Mouse (Mus musculus) midbrain, embryonic 10.5 days (tissue): ENCODE data around the gene Svep1. TPM values are rescaled to one million over a fixed set of nuclear protein-coding genes. Genes with fewer than 3 reads are reported as not detected.

Experiments
- DNase-seq: peaks from one replicate; pipeline ENCODE4 v3.0.0-alpha.2; 2017; ENCODE audit warnings: low spot score
- H3K27ac ChIP-seq: fragments of 300-500 bp; sonication (generic); replicated peaks from 2 replicates; pipeline ENCODE4 v1.5.1; 2016; ENCODE audit warnings: mild to moderate bottlenecking
- H3K27me3 ChIP-seq: fragments of 300-500 bp; sonication (generic); 2 replicates; pipeline ENCODE4 v1.6.1; 2016; ENCODE audit warnings: low read depth, mild to moderate bottlenecking; ENCODE audit not compliant: poor library complexity, severe bottlenecking
- H3K36me3 ChIP-seq: fragments of 300-500 bp; sonication (generic); 2 replicates; pipeline ENCODE4 v1.6.1; 2016; ENCODE audit warnings: mild to moderate bottlenecking, moderate library complexity
- H3K4me1 ChIP-seq: fragments of 300-500 bp; sonication (generic); 2 replicates; pipeline ENCODE4 v1.6.1; 2016
- H3K4me3 ChIP-seq: fragments of 300-500 bp; sonication (generic); 2 replicates; pipeline ENCODE4 v1.5.1; 2016; ENCODE audit warnings: mild to moderate bottlenecking, moderate library complexity
- H3K9me3 ChIP-seq: fragments of 300-500 bp; sonication (generic); replicated peaks from 2 replicates; pipeline ENCODE4 v1.6.1; 2016; ENCODE audit warnings: mild to moderate bottlenecking
- WGBS: fragments of 180-500 bp; shearing (Covaris S2); methylation state at CpG from one replicate; pipeline ENCODE4 v1.1.7; 2016; 5-methylcytosine and 5-hydroxymethylcytosine counted together
- polyA plus RNA-seq: library from polyadenylated mRNA; unstranded; fragments of >200 nt; fragmentation: Nextera tagmentation; extraction: Ambion mirVana; gene quantifications from 2 replicates; pipeline ENCODE4 v1.2.1, GENCODE M21; 2016

Svep1 gene
- 1.8 and 2.7 TPM in 2 replicates for polyA plus RNA-seq

DNA sequence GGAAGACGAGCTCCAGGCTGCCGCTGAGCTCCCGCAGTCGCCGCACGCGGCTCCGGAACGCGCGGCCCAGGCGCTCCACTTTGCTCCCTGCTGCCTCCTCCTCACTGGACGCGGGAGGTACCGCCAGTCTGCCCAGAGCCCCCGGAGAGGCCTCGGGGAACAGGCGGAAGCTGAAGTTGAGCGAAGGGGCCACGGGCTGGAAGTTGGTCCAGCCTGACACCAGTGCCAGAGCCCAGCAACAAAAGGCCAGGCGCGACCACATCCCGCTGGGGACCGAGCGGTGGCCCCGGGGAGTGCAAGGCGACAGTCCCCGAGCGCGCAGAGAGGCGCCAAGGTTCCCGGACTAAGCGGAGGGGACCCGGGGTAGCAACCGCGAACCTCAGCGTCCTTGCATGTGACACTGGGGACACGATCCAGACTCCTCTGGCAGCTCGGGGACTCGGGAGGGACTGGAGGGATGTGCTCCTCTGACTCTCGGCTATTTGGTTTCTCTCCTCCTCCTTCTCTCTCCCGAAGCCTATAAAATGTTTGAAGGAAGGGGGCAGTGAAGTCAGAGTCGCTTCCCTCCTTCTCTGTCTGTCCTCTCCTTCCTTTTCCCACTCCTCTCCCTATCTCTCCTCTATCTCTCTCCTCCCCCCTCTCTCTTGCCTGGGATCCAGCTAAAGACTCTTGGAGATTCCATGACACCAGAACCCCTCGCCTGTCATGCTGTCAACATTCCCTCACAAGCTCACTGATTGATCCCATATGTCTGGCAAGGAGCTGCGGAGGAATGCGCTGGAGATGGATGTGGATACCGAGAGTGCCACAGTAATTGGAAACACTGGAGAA lies at the start of gene Svep1:
Gene Svep1 (minus strand): TSS at position 745 of the 831 bp plus-strand sequence.
- H3K27me3 ChIP-seq, result peaks cover 55% of the 10 kb centered on the region
- H3K36me3 ChIP-seq, result no peaks in the 10 kb centered on the region
- WGBS, result under 1% methylated on average over 46 of the region's 47 CpGs
- peak; percentile 67 for DNase-seq
- peak within 1 kb of the TSS; percentile 80 for H3K27ac ChIP-seq
- H3K4me3 ChIP-seq, result peak within 1 kb of the TSS; percentile 69
- peaks cover 16% of the 10 kb centered on the region for H3K4me1 ChIP-seq
- no peaks in the 10 kb centered on the region for H3K9me3 ChIP-seq

DNA sequence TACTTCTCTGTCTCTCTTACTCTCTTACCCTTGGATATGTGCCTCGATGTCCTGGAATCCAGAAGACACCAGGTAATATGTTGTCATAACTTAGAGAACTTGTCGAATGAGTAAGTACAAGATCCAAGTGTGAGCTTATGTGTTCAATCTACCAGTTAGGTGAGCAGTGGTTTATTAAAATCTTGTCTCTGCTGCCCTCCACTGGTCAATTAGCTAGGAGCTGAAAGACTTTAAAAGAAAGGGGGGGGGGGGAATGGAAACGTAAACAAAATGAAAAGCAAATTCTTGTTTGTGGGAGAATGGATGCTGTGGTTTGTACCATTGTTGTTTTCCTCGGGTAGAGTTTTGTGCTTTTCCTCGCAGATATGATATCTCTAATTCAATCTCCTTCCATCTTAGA lies 46.8 kb upstream of the Svep1 start:
- DNase-seq, result no peak
- Histone ChIP-seq H3K36me3 (no peaks in the 10 kb centered on the region), H3K9me3 (no peaks in the 10 kb centered on the region), H3K4me3 (no peak overlapping the region), H3K4me1 (no peaks in the 10 kb centered on the region), H3K27ac (no peak overlapping the region), H3K27me3 (no peaks in the 10 kb centered on the region)
- 42% methylated on average over 5 of the region's 5 CpGs for WGBS

DNA sequence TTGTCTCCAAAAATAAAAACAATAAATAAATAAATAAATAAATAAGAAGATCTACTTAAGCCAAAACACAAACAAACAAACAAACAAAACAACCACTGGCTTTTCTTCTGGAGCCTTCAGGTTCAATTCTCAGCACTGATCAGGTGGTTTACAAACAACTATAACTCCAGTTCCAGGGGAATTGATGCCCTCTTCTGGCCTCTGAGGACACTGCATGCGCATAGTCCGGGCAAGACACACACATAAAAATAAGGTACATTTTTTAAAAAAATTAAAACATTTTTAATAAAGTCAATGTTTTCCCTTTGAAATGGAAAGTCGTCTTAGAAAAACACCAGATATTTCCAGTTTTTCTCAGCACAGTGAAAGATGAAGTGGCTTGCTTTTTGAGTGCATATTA lies 45.7 kb upstream of the Svep1 start:
- Histone ChIP-seq H3K9me3 (no peaks in the 10 kb centered on the region), H3K36me3 (no peaks in the 10 kb centered on the region), H3K4me3 (no peak overlapping the region), H3K27ac (no peak overlapping the region), H3K27me3 (no peaks in the 10 kb centered on the region), H3K4me1 (no peaks in the 10 kb centered on the region)
- 88% methylated on average over 3 of the region's 3 CpGs for WGBS
- DNase-seq, result no peak

DNA sequence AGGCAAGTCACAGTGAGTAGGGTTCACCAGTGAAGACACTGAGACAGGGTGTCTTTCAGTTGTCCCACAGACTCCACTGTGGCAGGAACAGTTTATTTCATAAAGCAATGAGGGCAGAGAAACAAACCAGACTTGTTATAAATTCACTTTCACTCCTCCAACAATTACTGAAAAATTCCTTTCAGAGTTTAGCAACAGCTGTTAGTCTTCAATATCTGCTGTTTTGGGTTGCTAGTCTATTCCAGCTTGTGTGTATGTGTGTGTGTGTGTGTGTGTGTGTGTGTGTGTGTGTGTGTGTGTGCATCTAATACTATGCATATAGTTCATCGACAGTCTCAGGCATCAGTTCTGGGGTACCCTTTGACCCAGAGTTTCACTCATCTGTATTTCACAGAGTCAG lies 38.9 kb upstream of the Svep1 start:
- WGBS, result 94% methylated on average over 1 of the region's 1 CpGs
- Histone ChIP-seq H3K4me1 (no peaks in the 10 kb centered on the region), H3K36me3 (no peaks in the 10 kb centered on the region), H3K27me3 (no peaks in the 10 kb centered on the region), H3K9me3 (no peaks in the 10 kb centered on the region), H3K27ac (no peak overlapping the region), H3K4me3 (no peak overlapping the region)
- no peak for DNase-seq

DNA sequence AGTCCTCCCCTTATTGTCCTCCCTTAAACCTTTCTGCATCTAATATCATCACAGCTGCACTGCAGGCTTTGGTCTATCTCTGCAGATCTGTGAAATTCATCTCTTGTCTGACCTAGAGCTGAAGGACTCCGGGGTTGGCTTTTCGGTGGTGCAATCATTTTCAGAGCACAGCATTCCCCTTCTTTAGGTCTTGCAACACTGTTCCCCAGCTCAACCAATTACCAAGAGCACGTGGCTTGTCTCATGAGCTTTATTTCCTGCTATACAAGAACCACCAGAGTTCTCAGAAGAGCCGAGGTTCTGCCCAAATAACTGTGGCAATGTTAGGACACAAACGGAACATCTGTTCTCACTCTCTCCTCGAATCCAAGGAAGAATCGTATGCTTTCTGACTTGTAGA lies 33.8 kb upstream of the Svep1 start:
- no peak overlapping the region for H3K4me3 ChIP-seq
- no peak for DNase-seq
- H3K9me3 ChIP-seq, result 0 out of 2 replicates have a peak, but pooled peaks cover 4% of the 10 kb centered on the region
- no peaks in the 10 kb centered on the region for H3K36me3 ChIP-seq
- 84% methylated on average over 7 of the region's 7 CpGs for WGBS
- no peak overlapping the region for H3K27ac ChIP-seq
- no peaks in the 10 kb centered on the region for H3K4me1 ChIP-seq
- H3K27me3 ChIP-seq, result no peaks in the 10 kb centered on the region

DNA sequence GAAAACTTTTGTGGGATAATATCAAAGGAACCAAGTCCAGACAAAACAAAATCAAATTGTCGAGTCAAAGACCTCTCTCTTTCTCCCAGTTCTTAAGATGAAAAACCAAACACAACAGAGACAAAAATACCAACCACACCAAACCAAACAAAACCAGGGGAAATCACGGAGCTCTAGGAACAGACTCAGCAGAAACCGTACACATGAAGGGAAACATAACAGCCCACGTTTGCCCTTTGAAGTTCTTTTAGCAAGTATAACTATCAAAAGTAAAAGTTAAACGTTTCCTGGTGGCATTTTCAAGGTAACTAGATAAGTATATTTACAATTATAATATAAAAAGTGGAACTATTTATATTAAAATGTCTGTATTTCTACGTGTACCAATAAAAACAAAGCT lies 29.2 kb upstream of the Svep1 start:
- H3K36me3 ChIP-seq, result no peaks in the 10 kb centered on the region
- H3K4me3 ChIP-seq, result no peak overlapping the region
- WGBS, result 59% methylated on average over 6 of the region's 6 CpGs
- H3K4me1 ChIP-seq, result no peaks in the 10 kb centered on the region
- H3K9me3 ChIP-seq, result 0 out of 2 replicates have a peak, but pooled peaks cover 4% of the 10 kb centered on the region
- DNase-seq, result no peak
- H3K27ac ChIP-seq, result no peak overlapping the region
- no peaks in the 10 kb centered on the region for H3K27me3 ChIP-seq

DNA sequence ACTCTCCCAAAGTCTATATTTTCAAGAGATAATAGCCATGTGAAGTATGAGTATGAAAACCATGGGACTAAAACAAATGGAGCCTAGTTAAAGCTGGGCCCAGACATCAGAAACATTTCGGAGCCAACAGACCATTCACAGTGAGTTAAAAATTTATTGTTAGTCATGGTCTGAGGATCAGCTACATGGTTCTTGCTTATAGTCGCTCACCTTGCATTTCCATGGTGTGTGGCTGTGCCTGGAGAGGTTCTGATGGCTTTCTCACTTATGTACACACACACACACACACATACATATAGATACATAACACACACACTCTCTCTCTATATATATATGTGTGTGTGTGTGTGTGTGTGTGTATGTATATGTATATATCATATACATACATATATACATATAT lies 16.8 kb upstream of the Svep1 start:
- H3K9me3 ChIP-seq, result no peaks in the 10 kb centered on the region
- 94% methylated on average over 2 of the region's 2 CpGs for WGBS
- H3K4me1 ChIP-seq, result no peaks in the 10 kb centered on the region
- no peaks in the 10 kb centered on the region for H3K36me3 ChIP-seq
- no peaks in the 10 kb centered on the region for H3K27me3 ChIP-seq
- no peak for DNase-seq
- no peak overlapping the region for H3K4me3 ChIP-seq
- H3K27ac ChIP-seq, result no peak overlapping the region

DNA sequence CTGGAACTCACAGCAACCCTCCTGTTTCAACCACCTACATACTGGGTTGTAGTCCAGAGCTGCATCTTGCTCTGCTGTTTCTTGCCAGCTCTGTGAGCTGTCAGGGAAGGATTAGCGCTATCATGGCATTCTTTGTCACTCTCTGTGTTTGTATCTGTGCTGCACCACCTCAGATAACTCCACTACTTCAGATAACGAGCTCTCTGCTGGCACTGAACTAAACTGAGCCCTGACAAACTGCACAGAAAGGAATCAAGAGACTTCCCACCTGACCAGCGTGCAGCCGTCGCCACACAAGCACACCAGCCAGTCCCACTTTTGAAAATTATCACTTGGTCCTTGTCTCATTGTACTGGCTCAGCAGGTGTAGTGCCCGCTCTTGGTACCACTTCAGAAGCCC lies 4.7 kb upstream of the Svep1 start:
- Histone ChIP-seq H3K9me3 (no peaks in the 10 kb centered on the region), H3K4me1 (peaks cover 7% of the 10 kb centered on the region), H3K27me3 (peaks cover 30% of the 10 kb centered on the region), H3K4me3 (no peak overlapping the region), H3K27ac (no peak overlapping the region), H3K36me3 (no peaks in the 10 kb centered on the region)
- no peak for DNase-seq
- 80% methylated on average over 6 of the region's 6 CpGs for WGBS

DNA sequence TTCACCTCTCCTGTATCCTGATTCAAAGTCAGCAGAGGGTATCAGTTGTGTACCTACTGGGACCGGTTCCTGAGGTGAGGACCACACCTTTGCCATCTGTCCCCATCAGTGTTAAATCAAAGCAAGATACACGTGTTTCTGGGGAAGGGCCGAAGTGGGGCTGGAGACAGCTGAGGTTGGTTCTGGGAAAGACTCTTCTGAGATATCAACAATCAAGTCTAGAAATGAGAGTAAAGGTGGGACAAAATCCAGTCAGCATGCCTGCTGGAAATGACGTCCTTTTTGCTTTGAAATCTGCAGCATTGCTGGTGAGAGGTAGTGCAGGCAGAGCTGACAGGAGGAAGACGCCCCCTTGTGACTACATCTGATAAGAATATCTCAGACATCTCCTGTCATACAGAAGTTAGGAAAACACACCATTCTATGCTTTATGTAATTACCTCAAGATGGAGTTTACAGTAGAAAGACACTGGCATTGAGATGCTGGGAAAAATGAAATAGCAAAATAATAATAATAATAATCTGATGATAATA lies 4.0 kb upstream of the Svep1 start:
- Histone ChIP-seq H3K9me3 (no peaks in the 10 kb centered on the region), H3K27me3 (peaks cover 38% of the 10 kb centered on the region), H3K27ac (no peak overlapping the region), H3K4me3 (no peak overlapping the region), H3K36me3 (no peaks in the 10 kb centered on the region), H3K4me1 (peaks cover 14% of the 10 kb centered on the region)
- no peak for DNase-seq
- WGBS, result 65% methylated on average over 5 of the region's 5 CpGs

DNA sequence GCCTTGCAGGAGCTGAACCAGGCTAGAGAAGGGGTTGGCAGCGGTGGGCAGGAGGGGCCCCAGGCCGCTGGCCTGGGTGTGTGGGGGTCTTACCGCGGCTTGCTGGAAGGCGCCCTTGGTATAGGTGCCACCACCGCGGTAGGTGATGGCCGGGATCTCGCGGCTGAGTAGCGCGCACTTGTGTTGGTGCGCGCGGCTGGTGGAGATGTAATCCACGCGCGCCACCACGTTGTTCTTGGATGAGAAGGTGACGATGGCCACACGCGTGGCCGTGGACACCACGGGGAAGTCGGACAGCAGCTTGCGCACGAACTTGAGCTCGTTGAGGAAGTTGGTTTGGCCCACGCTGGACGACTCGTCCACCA lies 927 bp downstream of the Svep1 start:
- WGBS, result under 1% methylated on average over 31 of the region's 31 CpGs
- H3K27ac ChIP-seq, result peak overlapping the region; percentile 80
- H3K36me3 ChIP-seq, result no peaks in the 10 kb centered on the region
- no peak for DNase-seq
- peaks cover 55% of the 10 kb centered on the region for H3K27me3 ChIP-seq
- no peaks in the 10 kb centered on the region for H3K9me3 ChIP-seq
- peaks cover 16% of the 10 kb centered on the region for H3K4me1 ChIP-seq
- peak overlapping the region; percentile 69 for H3K4me3 ChIP-seq

DNA sequence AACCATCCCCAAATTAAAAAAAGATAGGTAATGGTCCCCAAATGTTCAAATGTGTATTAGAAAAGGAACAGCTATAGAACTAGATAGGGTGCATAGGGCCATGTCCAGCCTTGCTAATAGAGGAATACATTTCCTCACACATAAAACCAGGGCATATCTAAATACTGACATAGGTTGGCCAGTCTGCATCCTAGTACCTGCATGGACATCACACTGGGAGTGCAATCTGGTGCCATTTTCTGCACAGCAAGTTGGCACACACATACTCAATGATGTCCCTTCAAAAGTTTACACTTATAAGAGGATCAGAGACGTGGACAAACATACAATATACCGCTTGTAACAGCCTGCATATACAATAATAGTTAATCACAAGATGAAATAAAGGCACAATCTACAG lies 5.0 kb downstream of the Svep1 start:
- peaks cover 13% of the 10 kb centered on the region for H3K4me1 ChIP-seq
- H3K4me3 ChIP-seq, result no peak overlapping the region
- no peaks in the 10 kb centered on the region for H3K9me3 ChIP-seq
- 91% methylated on average over 2 of the region's 2 CpGs for WGBS
- no peak overlapping the region for H3K27ac ChIP-seq
- H3K27me3 ChIP-seq, result peaks cover 28% of the 10 kb centered on the region
- H3K36me3 ChIP-seq, result no peaks in the 10 kb centered on the region
- DNase-seq, result no peak

DNA sequence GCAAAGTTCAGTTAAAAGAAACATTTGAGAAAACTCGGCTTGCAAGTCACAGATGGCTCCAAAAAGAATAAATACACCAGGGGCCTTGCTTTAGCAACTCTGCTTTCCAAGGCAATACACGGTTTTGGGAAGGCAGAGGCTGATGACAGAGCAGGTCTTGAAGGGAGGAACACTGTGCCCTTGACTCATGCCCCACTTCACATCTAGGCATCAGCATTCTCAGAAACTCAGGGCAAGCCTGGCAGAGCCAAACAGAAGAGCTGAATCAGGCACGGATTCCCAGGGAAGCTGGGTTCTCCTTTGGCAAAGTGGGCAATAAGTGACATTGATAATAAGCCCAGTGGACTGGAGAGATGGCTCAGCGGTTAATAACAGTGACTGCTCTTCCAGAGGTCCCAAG lies 5.8 kb downstream of the Svep1 start:
- no peak overlapping the region for H3K4me3 ChIP-seq
- 71% methylated on average over 4 of the region's 4 CpGs for WGBS
- H3K9me3 ChIP-seq, result no peaks in the 10 kb centered on the region
- H3K36me3 ChIP-seq, result no peaks in the 10 kb centered on the region
- peaks cover 4% of the 10 kb centered on the region for H3K4me1 ChIP-seq
- DNase-seq, result no peak
- H3K27me3 ChIP-seq, result peaks cover 19% of the 10 kb centered on the region
- H3K27ac ChIP-seq, result no peak overlapping the region

DNA sequence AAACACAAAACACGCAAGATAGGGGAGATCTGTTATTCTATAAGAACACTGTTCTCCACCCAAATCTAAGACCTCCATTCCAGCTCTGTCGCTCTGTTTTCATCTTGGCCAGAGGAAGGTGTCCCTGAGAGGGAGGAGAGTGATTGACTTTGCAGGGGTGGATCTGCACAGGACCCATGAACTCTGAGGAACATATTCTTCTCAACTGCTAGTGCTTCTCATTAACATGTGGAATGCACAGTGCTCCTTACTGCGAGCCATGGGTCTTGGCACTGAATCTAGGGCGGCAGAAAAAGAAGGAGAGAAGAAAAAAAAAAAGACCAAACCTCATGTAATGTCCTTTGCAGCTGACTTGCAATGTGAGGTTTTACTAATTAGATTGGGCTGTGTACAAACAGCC lies 9.4 kb downstream of the Svep1 start:
- no peaks in the 10 kb centered on the region for H3K4me1 ChIP-seq
- DNase-seq, result no peak
- no peak overlapping the region for H3K4me3 ChIP-seq
- no peaks in the 10 kb centered on the region for H3K36me3 ChIP-seq
- no peaks in the 10 kb centered on the region for H3K9me3 ChIP-seq
- H3K27me3 ChIP-seq, result no peaks in the 10 kb centered on the region
- no peak overlapping the region for H3K27ac ChIP-seq
- WGBS, result 91% methylated on average over 4 of the region's 4 CpGs
